Mouse (Mus musculus): Measurements from ENCODE around the gene Ccr4. TPM values are rescaled to one million over a fixed set of nuclear protein-coding genes. Genes with fewer than 3 reads are reported as not detected.

Ccr4 gene
- polyA plus RNA-seq, 1 experiment = not detected

DNA sequence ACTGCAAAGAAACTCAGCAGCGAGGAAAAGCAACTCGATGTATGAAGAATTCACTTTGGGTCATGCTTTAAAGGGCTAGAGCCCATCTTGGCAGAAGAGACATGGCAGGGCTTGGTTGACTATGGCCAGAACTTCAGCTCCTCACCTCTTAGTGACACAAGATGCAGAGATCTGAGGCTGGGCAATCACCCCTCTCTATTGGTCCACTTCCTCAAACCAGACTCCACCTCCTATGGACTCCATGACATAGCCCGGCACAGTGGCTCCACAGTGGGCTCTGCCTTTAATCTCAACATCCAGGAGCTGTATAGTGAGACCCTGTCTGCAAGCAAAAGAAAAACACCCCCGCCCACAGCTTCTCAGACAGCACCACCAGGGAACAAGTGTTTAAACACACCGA lies 19.9 kb downstream of the Ccr4 start:
- Histone ChIP-seq H3K4me3 (no peak overlapping the region), H3K4me2 (ENCODE audit: low read depth) (no peak overlapping the region), H3K27me3 (ENCODE audit: control insufficient read depth, insufficient read depth, insufficient read length) (no peaks in the 10 kb centered on the region), H3K79me2 (ENCODE audit: control insufficient read depth, insufficient read depth) (no peaks in the 10 kb centered on the region), H3K36me3 (ENCODE audit: control insufficient read depth, insufficient read depth) (no peaks in the 10 kb centered on the region), H3ac (ENCODE audit: control insufficient read depth, insufficient read length) (no peak overlapping the region)
- TF ChIP-seq MAX (IDR thresholded peaks at IDR 0.05; ENCODE audit: low read depth) (no peak), E2F4 (IDR thresholded peaks at IDR 0.05; ENCODE audit: insufficient read depth) (no peak), POLR2A (IDR thresholded peaks at IDR 0.05; ENCODE audit: insufficient read length, low read depth) (no peak), SRF (IDR thresholded peaks at IDR 0.05; ENCODE audit: control insufficient read depth, insufficient read length, low read depth) (no peak), TCF3 (IDR thresholded peaks at IDR 0.05; ENCODE audit: insufficient read length, low read depth) (no peak), MYOD1 (IDR thresholded peaks at IDR 0.05; ENCODE audit: control insufficient read depth in 1 of 3, insufficient read length in 2 of 3, low read depth in 2 of 3) (no peak), POLR2AphosphoS2 (IDR thresholded peaks at IDR 0.05; ENCODE audit: insufficient read length, low read depth) (no peak), MYOG (IDR thresholded peaks at IDR 0.05; ENCODE audit: control insufficient read depth in 1 of 3, insufficient read depth in 1 of 3, insufficient read length in 2 of 3, low read depth in 2 of 3) (no peak)

DNA sequence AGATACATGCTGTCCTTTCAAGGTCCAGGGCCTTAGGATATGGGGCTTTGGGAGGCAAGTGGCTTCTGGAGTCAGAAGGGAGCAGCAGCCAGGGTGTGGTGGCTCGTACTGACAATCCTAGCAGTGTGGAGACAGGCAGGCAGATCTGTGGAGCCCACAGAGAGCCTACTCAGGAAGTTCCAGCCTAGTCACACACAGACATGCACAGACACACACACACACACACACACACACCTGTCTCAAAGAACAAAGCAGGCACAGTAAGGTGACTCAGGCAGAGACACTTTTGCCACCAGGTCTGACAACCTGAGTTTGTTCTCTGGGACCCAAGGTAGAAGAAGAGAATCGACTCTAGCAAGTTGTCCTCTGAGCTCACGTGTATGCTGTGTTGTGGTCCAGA lies 23.8 kb downstream of the Ccr4 start:
- Histone ChIP-seq H3K27me3 (ENCODE audit: control insufficient read depth, insufficient read depth, insufficient read length) (no peaks in the 10 kb centered on the region), H3K4me3 (no peak overlapping the region), H3K79me2 (ENCODE audit: control insufficient read depth, insufficient read depth) (no peaks in the 10 kb centered on the region), H3ac (ENCODE audit: control insufficient read depth, insufficient read length) (no peak overlapping the region), H3K4me2 (ENCODE audit: low read depth) (no peak overlapping the region), H3K36me3 (ENCODE audit: control insufficient read depth, insufficient read depth) (no peaks in the 10 kb centered on the region)
- TF ChIP-seq POLR2AphosphoS2 (IDR thresholded peaks at IDR 0.05; ENCODE audit: insufficient read length, low read depth) = no peak
- no peak for TF ChIP-seq TCF12 (IDR thresholded peaks at IDR 0.05; ENCODE audit: insufficient read depth, poor library complexity, severe bottlenecking)
- TF ChIP-seq E2F4 (IDR thresholded peaks at IDR 0.05; ENCODE audit: insufficient read depth) = no peak
- no peak for TF ChIP-seq MYOG (IDR thresholded peaks at IDR 0.05; ENCODE audit: control insufficient read depth in 1 of 3, insufficient read depth in 1 of 3, insufficient read length in 2 of 3, low read depth in 2 of 3)
- no peak for TF ChIP-seq SRF (IDR thresholded peaks at IDR 0.05; ENCODE audit: control insufficient read depth, insufficient read length, low read depth)
- TF ChIP-seq MAX (IDR thresholded peaks at IDR 0.05; ENCODE audit: low read depth) = no peak
- no peak for TF ChIP-seq USF1 (IDR thresholded peaks at IDR 0.05; ENCODE audit: low read depth)
- no peak for TF ChIP-seq POLR2A (IDR thresholded peaks at IDR 0.05; ENCODE audit: insufficient read length, low read depth)
- no peak for TF ChIP-seq CEBPB (IDR thresholded peaks at IDR 0.05; ENCODE audit: insufficient read depth, poor library complexity, severe bottlenecking)
- no peak for TF ChIP-seq TCF3 (IDR thresholded peaks at IDR 0.05; ENCODE audit: insufficient read length, low read depth)

DNA sequence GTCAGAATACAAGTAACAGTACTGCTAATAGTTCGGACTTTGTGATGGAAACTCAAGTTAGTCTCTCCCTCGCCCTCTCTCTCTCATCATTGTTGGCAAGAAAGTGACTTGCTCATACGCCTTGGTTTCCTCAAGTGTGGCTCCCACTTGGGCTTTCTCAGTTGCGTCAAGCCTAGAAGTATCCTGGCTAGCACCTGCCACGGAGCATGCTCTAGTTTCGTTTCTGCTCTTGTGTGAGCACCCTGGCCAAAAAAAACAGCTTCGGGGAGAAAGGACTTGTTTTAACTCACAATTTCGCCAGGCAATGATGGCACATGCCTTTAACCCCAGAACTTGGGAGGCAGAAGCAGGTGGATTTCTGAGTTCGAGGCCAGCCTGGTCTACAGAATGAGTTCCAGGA lies 27.7 kb downstream of the Ccr4 start:
- H3K4me3 ChIP-seq = no peak overlapping the region
- H3K79me2 ChIP-seq (ENCODE audit: control insufficient read depth, insufficient read depth) = no peaks in the 10 kb centered on the region
- TF ChIP-seq CEBPB (IDR thresholded peaks at IDR 0.05; ENCODE audit: insufficient read depth, poor library complexity, severe bottlenecking) = no peak
- no peak for TF ChIP-seq MYOG (IDR thresholded peaks at IDR 0.05; ENCODE audit: control insufficient read depth in 1 of 3, insufficient read depth in 1 of 3, insufficient read length in 2 of 3, low read depth in 2 of 3)
- TF ChIP-seq USF1 (IDR thresholded peaks at IDR 0.05; ENCODE audit: low read depth) = no peak
- TF ChIP-seq E2F4 (IDR thresholded peaks at IDR 0.05; ENCODE audit: insufficient read depth) = no peak
- no peak for TF ChIP-seq TCF12 (IDR thresholded peaks at IDR 0.05; ENCODE audit: insufficient read depth, poor library complexity, severe bottlenecking)
- no peak for TF ChIP-seq MAX (IDR thresholded peaks at IDR 0.05; ENCODE audit: low read depth)
- TF ChIP-seq SRF (IDR thresholded peaks at IDR 0.05; ENCODE audit: control insufficient read depth, insufficient read length, low read depth) = no peak
- no peak for TF ChIP-seq POLR2AphosphoS2 (IDR thresholded peaks at IDR 0.05; ENCODE audit: insufficient read length, low read depth)
- no peak for TF ChIP-seq MYOD1 (IDR thresholded peaks at IDR 0.05; ENCODE audit: control insufficient read depth in 1 of 3, insufficient read length in 2 of 3, low read depth in 2 of 3)
- TF ChIP-seq POLR2A (IDR thresholded peaks at IDR 0.05; ENCODE audit: insufficient read length, low read depth) = no peak
- TF ChIP-seq REST (IDR thresholded peaks at IDR 0.05; ENCODE audit: insufficient read depth, insufficient read length) = no peak
- TF ChIP-seq TCF3 (IDR thresholded peaks at IDR 0.05; ENCODE audit: insufficient read length, low read depth) = no peak
- H3K4me2 ChIP-seq (ENCODE audit: low read depth) = no peak overlapping the region
- H3K27me3 ChIP-seq (ENCODE audit: control insufficient read depth, insufficient read depth, insufficient read length) = no peaks in the 10 kb centered on the region
- no peak overlapping the region for H3ac ChIP-seq (ENCODE audit: control insufficient read depth, insufficient read length)
- no peaks in the 10 kb centered on the region for H3K36me3 ChIP-seq (ENCODE audit: control insufficient read depth, insufficient read depth)

DNA sequence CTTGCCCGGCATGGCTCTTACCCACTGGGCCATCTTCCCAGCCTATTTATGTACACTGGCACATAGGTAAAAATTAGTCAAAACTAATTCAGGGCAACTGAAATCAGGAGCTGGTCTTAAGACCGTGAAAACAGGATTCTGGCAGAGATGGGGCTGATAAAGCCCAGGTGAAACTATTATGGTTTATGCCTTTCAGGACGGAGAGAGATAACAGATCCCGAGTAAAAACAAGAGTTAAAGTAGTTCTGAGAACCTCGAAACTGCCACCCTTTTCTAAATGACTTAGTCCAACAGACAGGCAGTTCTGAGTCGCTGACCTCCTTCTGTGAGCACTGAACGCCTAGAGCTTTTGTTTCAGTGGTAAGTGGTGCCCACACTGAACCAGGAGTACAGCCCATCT lies 32.8 kb downstream of the Ccr4 start:
- H3K79me2 ChIP-seq (ENCODE audit: control insufficient read depth, insufficient read depth) = no peaks in the 10 kb centered on the region
- H3K27me3 ChIP-seq (ENCODE audit: control insufficient read depth, insufficient read depth, insufficient read length) = no peaks in the 10 kb centered on the region
- H3K36me3 ChIP-seq (ENCODE audit: control insufficient read depth, insufficient read depth) = no peaks in the 10 kb centered on the region
- no peak overlapping the region for H3K4me2 ChIP-seq (ENCODE audit: low read depth)
- TF ChIP-seq USF1 (IDR thresholded peaks at IDR 0.05; ENCODE audit: low read depth) = no peak
- H3K4me3 ChIP-seq = no peak overlapping the region
- H3ac ChIP-seq (ENCODE audit: control insufficient read depth, insufficient read length) = no peak overlapping the region

DNA sequence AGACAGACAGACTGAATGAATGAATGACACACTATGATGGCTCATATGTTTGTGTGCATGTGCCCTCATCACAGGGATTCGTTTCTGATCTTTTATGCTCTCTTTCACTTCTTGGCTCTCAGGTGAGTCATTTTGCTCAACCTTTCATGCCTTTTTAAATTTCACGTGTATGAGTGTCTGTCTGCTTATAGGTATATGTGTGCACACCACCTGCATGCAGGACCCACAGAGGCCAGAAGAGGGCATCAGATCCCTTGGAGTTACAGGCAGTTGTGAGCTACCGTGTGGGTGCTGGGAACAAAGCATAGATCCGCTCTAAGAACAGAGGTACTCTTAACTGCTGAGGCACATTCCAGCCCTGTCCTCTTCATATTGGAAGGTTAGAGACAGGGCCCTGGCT lies 36.0 kb downstream of the Ccr4 start:
- Histone ChIP-seq H3K27me3 (ENCODE audit: control insufficient read depth, insufficient read depth, insufficient read length) (no peaks in the 10 kb centered on the region), H3K36me3 (ENCODE audit: control insufficient read depth, insufficient read depth) (no peaks in the 10 kb centered on the region), H3K79me2 (ENCODE audit: control insufficient read depth, insufficient read depth) (no peaks in the 10 kb centered on the region), H3ac (ENCODE audit: control insufficient read depth, insufficient read length) (no peak overlapping the region), H3K4me3 (no peak overlapping the region), H3K4me2 (ENCODE audit: low read depth) (no peak overlapping the region)
- TF ChIP-seq POLR2A (IDR thresholded peaks at IDR 0.05; ENCODE audit: insufficient read length, low read depth) (no peak), TCF12 (IDR thresholded peaks at IDR 0.05; ENCODE audit: insufficient read depth, poor library complexity, severe bottlenecking) (no peak), MYOD1 (IDR thresholded peaks at IDR 0.05; ENCODE audit: control insufficient read depth in 1 of 3, insufficient read length in 2 of 3, low read depth in 2 of 3) (no peak), USF1 (IDR thresholded peaks at IDR 0.05; ENCODE audit: low read depth) (no peak), SRF (IDR thresholded peaks at IDR 0.05; ENCODE audit: control insufficient read depth, insufficient read length, low read depth) (no peak), TCF3 (IDR thresholded peaks at IDR 0.05; ENCODE audit: insufficient read length, low read depth) (no peak), E2F4 (IDR thresholded peaks at IDR 0.05; ENCODE audit: insufficient read depth) (no peak), MYOG (IDR thresholded peaks at IDR 0.05; ENCODE audit: control insufficient read depth in 1 of 3, insufficient read depth in 1 of 3, insufficient read length in 2 of 3, low read depth in 2 of 3) (no peak), REST (IDR thresholded peaks at IDR 0.05; ENCODE audit: insufficient read depth, insufficient read length) (no peak), MAX (IDR thresholded peaks at IDR 0.05; ENCODE audit: low read depth) (no peak), CEBPB (IDR thresholded peaks at IDR 0.05; ENCODE audit: insufficient read depth, poor library complexity, severe bottlenecking) (no peak), POLR2AphosphoS2 (IDR thresholded peaks at IDR 0.05; ENCODE audit: insufficient read length, low read depth) (no peak)
